Mouse (Mus musculus) ES-Bruce4 (cell line): ENCODE measurements at regions not wholly inside any gene's neighbourhood (a gene's known extent, or its start where the extent isn't known, plus 50 kb on each side); places are given as distances from the start of the nearest gene placed in this dataset.

Experiments
- CTCF ChIP-seq: IDR thresholded peaks from one replicate; pipeline ENCODE4 v1.8.1; 2011; ENCODE audit warnings: low read depth, low read length
- EP300 ChIP-seq: IDR thresholded peaks from 2 replicates; pipeline ENCODE4 v1.6.1; 2011; ENCODE audit warnings: low read depth, low read length; ENCODE audit not compliant: insufficient read depth
- POLR2A ChIP-seq: IDR thresholded peaks from one replicate; pipeline ENCODE4 v1.8.1; 2011; ENCODE audit warnings: low read length; ENCODE audit not compliant: insufficient read depth

GRCm38 (mm10) chr11:13584726-13585125 lies 1014.4 kb upstream of the Pom121l12 start:
- TF ChIP-seq POLR2A (no peak), CTCF (no peak), EP300 (no peak)
